Comparison of ENCODE assay signal across 18 mouse cellular contexts in genomic region chr2:133517867-133518266, GRCm38 (mm10). TPM values are rescaled to one million over a fixed set of nuclear protein-coding genes. Genes with fewer than 3 reads are reported as not detected.
"Had no signal": no experiment of that assay in that cellular context is flagged by ENCODE, and none has a peak within 500 bp of the region (broad histone marks: within the 10 kb centered on the region; RNA-seq: fewer than 3 reads in every experiment).

No protein-coding gene starts in this region.

- DNase-seq: kidney, adult 9 months; kidney, postnatal 36 days; left cerebral cortex, postnatal 4 days; liver, embryonic 13.5 days; lung, adult 18-20 months; lung, postnatal 36 days; thymus, postnatal 14 days had no signal

- H3K9me3 ChIP-seq: limb, embryonic 13.5 days; liver, embryonic 13.5 days; megakaryocyte, embryonic 14.5 days; midbrain, embryonic 15.5 days; neural tube, embryonic 12.5 days; stomach, embryonic 15.5 days had no signal

- H3K36me3 ChIP-seq: limb, embryonic 13.5 days; liver, embryonic 13.5 days; midbrain, embryonic 15.5 days; neural tube, embryonic 12.5 days; stomach, embryonic 15.5 days had no signal

- H3K27me3 ChIP-seq: limb, embryonic 13.5 days; liver, embryonic 13.5 days; megakaryocyte, embryonic 14.5 days; midbrain, embryonic 15.5 days; neural tube, embryonic 12.5 days; stomach, embryonic 15.5 days had no signal

- H3K4me1 ChIP-seq: liver, embryonic 13.5 days; midbrain, embryonic 15.5 days; neural tube, embryonic 12.5 days; stomach, embryonic 15.5 days had no signal

- H3K4me2 ChIP-seq: limb, embryonic 13.5 days; liver, embryonic 13.5 days; midbrain, embryonic 11.5 days; midbrain, embryonic 15.5 days; neural tube, embryonic 12.5 days; stomach, embryonic 15.5 days had no signal

- H3K27ac ChIP-seq: kidney, postnatal 0 days; limb, embryonic 13.5 days; liver, embryonic 13.5 days; midbrain, embryonic 15.5 days; neural tube, embryonic 12.5 days; stomach, embryonic 15.5 days had no signal

- ATAC-seq: hindbrain, embryonic 16.5 days; inflammation-experienced regulatory T-cells, adult 6 months; midbrain, embryonic 15.5 days had no signal

- H3K4me3 ChIP-seq: limb, embryonic 13.5 days; liver, embryonic 13.5 days; megakaryocyte, embryonic 14.5 days; midbrain, embryonic 15.5 days; neural tube, embryonic 12.5 days; stomach, embryonic 15.5 days had no signal

- H3K9ac ChIP-seq: limb, embryonic 13.5 days; liver, embryonic 13.5 days; midbrain, embryonic 15.5 days; neural tube, embryonic 12.5 days; stomach, embryonic 15.5 days had no signal

RNA-seq across cellular contexts. Expression of gene Bmp2, which starts 34.1 kb away (rescaled TPM):
- total RNA-seq: monocyte, adult 5-6 weeks; neutrophil, adult 5-6 weeks had no signal
- polyA plus RNA-seq: inflammation-experienced regulatory T-cells, adult 6 months had no signal
